Mouse (Mus musculus) intestine, embryonic 15.5 days (tissue): Measurements from ENCODE around the gene Elovl5. TPM values are rescaled to one million over a fixed set of nuclear protein-coding genes. Genes with fewer than 3 reads are reported as not detected.

ENCODE experiments used
- ATAC-seq: fragments of 200-750 bp; cut with Nextera tagmentation; 2 replicates; pipeline ENCODE4 v1.8.0; 2017; ENCODE audit warnings: moderate TSS enrichment, moderate library complexity
- H3K27ac ChIP-seq: fragments of 300-500 bp; sonication (generic); 2 replicates; pipeline ENCODE4 v1.5.1; 2015; ENCODE audit warnings: mild to moderate bottlenecking, inconsistent platforms
- H3K27me3 ChIP-seq: fragments of 300-500 bp; sonication (generic); replicated peaks from 2 replicates; pipeline ENCODE4 v1.6.1; 2015; ENCODE audit warnings: inconsistent platforms
- H3K36me3 ChIP-seq: fragments of 300-500 bp; sonication (generic); 2 replicates; pipeline ENCODE4 v1.6.1; 2015; ENCODE audit warnings: inconsistent platforms
- H3K4me1 ChIP-seq: fragments of 300-500 bp; sonication (generic); replicated peaks from 2 replicates; pipeline ENCODE4 v1.6.1; 2015; ENCODE audit warnings: inconsistent platforms
- H3K4me2 ChIP-seq: fragments of 300-500 bp; sonication (generic); replicated peaks from 2 replicates; pipeline ENCODE4 v1.6.1; 2015; ENCODE audit warnings: mild to moderate bottlenecking, inconsistent platforms
- H3K4me3 ChIP-seq: fragments of 300-500 bp; sonication (generic); replicated peaks from 2 replicates; pipeline ENCODE4 v1.5.1; 2015; ENCODE audit warnings: inconsistent platforms
- H3K9ac ChIP-seq: fragments of 300-500 bp; sonication (generic); 2 replicates; pipeline ENCODE4 v1.6.1; 2015; ENCODE audit warnings: inconsistent platforms
- H3K9me3 ChIP-seq: fragments of 300-500 bp; sonication (generic); 2 replicates; pipeline ENCODE4 v1.6.1; 2016; ENCODE audit warnings: inconsistent platforms
- WGBS: fragments of 180-500 bp; shearing (Covaris S2); methylation state at CpG from one replicate; pipeline ENCODE4 v1.1.7; 2015; 5-methylcytosine and 5-hydroxymethylcytosine counted together
- polyA plus RNA-seq: library from polyadenylated mRNA; unstranded; fragments of >200 nt; fragmentation: Nextera tagmentation; extraction: Ambion mirVana; gene quantifications from 2 replicates; pipeline ENCODE4 v1.2.1, GENCODE M21; 2015

Elovl5 gene
- polyA plus RNA-seq, 1 experiment from 2014 or later, result 76.9 TPM

DNA sequence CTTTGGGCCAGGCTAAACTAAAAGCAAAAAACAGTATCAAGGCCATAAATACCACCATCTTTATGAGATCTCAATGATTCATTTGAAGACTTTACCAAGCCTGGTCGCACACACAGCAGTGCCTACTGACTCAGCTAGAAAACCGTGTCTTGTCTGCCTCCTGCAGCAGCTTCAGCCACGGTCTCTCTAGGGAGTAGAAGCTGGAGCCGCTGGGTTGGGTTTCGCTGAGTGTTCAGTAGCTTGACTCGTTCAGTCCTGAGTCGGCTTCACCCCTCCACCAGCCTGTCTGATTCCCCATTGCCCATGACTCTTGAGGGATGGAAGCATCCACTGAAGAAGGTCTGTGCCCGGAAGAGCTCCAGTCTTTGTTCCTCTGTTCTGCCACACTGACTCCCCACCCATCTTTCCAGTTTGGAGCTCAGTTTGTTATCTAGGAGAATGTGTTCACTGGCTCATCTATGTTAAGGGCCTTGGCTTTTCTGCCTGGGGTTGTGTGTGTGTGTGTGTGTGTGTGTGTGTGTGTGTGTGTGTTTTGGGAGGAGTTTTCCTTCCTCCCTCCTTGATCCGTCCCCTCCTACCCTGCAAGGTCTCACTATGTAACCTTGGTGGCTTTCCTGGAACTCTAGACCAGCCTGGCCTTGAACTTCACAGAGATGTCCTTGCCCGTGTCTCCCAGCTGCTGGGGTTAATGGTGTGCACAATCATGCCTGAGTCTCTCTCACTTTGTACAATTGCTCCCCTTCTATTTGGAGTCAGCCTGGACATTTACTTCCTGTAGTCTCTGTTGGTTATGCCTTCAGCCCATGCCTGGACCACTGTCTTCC, 13.1 kb downstream of the Elovl5 start:
- no peaks in the 10 kb centered on the region for H3K27me3 ChIP-seq
- no peak overlapping the region for H3K27ac ChIP-seq
- no peak for ATAC-seq
- H3K36me3 ChIP-seq, result no peaks in the 10 kb centered on the region
- H3K9me3 ChIP-seq, result no peaks in the 10 kb centered on the region
- no peak overlapping the region for H3K4me3 ChIP-seq
- 65% methylated on average over 10 of the region's 10 CpGs for WGBS
- no peak overlapping the region for H3K4me2 ChIP-seq
- H3K4me1 ChIP-seq, result 0 out of 2 replicates have a peak, but pooled peaks cover 21% of the 10 kb centered on the region
- no peak overlapping the region for H3K9ac ChIP-seq

- ATAC-seq, result no peak
- H3K27me3 ChIP-seq, result no peaks in the 10 kb centered on the region
- no peak overlapping the region for H3K9ac ChIP-seq
- no peaks in the 10 kb centered on the region for H3K9me3 ChIP-seq
- 34% methylated on average over 4 of the region's 4 CpGs for WGBS
- H3K4me2 ChIP-seq, result no peak overlapping the region
- 0 out of 2 replicates have a peak, but pooled peaks cover 21% of the 10 kb centered on the region for H3K4me1 ChIP-seq
- H3K36me3 ChIP-seq, result no peaks in the 10 kb centered on the region
- no peak overlapping the region for H3K27ac ChIP-seq
- no peak overlapping the region for H3K4me3 ChIP-seq
Observed at GRCm38 (mm10) chr9:77930860-77931184, 13.7 kb downstream of the Elovl5 start.

- Histone ChIP-seq H3K9ac (no peak overlapping the region), H3K4me1 (0 out of 2 replicates have a peak, but pooled peaks cover 21% of the 10 kb centered on the region), H3K4me2 (no peak overlapping the region), H3K4me3 (no peak overlapping the region), H3K27ac (no peak overlapping the region), H3K27me3 (no peaks in the 10 kb centered on the region), H3K9me3 (no peaks in the 10 kb centered on the region), H3K36me3 (no peaks in the 10 kb centered on the region)
- no peak for ATAC-seq
- 72% methylated on average over 5 of the region's 5 CpGs for WGBS
Observed at GRCm38 (mm10) chr9:77931740-77932139, 14.6 kb downstream of the Elovl5 start.

- no peak overlapping the region for H3K4me3 ChIP-seq
- H3K27me3 ChIP-seq, result no peaks in the 10 kb centered on the region
- no peak overlapping the region for H3K9ac ChIP-seq
- 71% methylated on average over 10 of the region's 10 CpGs for WGBS
- no peak overlapping the region for H3K4me2 ChIP-seq
- ATAC-seq, result no peak
- no peaks in the 10 kb centered on the region for H3K36me3 ChIP-seq
- no peak overlapping the region for H3K27ac ChIP-seq
- H3K4me1 ChIP-seq, result peaks cover 18% of the 10 kb centered on the region
- H3K9me3 ChIP-seq, result no peaks in the 10 kb centered on the region
Observed at GRCm38 (mm10) chr9:77935818-77936611, 18.9 kb downstream of the Elovl5 start.

- H3K36me3 ChIP-seq, result no peaks in the 10 kb centered on the region
- no peak for ATAC-seq
- H3K4me1 ChIP-seq, result peaks cover 15% of the 10 kb centered on the region
- no peak overlapping the region for H3K27ac ChIP-seq
- no peaks in the 10 kb centered on the region for H3K27me3 ChIP-seq
- no peaks in the 10 kb centered on the region for H3K9me3 ChIP-seq
- no peak overlapping the region for H3K4me3 ChIP-seq
- no peak overlapping the region for H3K9ac ChIP-seq
- H3K4me2 ChIP-seq, result no peak overlapping the region
- 66% methylated on average over 11 of the region's 11 CpGs for WGBS
Observed at GRCm38 (mm10) chr9:77937875-77938274, 20.7 kb downstream of the Elovl5 start.

- no peak overlapping the region for H3K4me3 ChIP-seq
- H3K27me3 ChIP-seq, result no peaks in the 10 kb centered on the region
- no peaks in the 10 kb centered on the region for H3K9me3 ChIP-seq
- no peak overlapping the region; the same call in 1 of the 2 replicates for H3K4me2 ChIP-seq
- peak; percentile 61 for ATAC-seq
- no peaks in the 10 kb centered on the region for H3K36me3 ChIP-seq
- 44% methylated on average over 13 of the region's 13 CpGs for WGBS
- peaks cover 15% of the 10 kb centered on the region for H3K4me1 ChIP-seq
- H3K9ac ChIP-seq, result no peak overlapping the region
- no peak overlapping the region for H3K27ac ChIP-seq
Observed at GRCm38 (mm10) chr9:77938761-77939553, 21.8 kb downstream of the Elovl5 start.

GRCm38 (mm10) chr9:77939554-77939920, 22.4 kb downstream of the Elovl5 start:
- 47% methylated on average over 5 of the region's 5 CpGs for WGBS
- Histone ChIP-seq H3K27ac (no peak overlapping the region), H3K9ac (no peak overlapping the region), H3K36me3 (no peaks in the 10 kb centered on the region), H3K4me2 (no peak overlapping the region; the same call in 1 of the 2 replicates), H3K4me1 (peaks cover 15% of the 10 kb centered on the region), H3K27me3 (no peaks in the 10 kb centered on the region), H3K9me3 (no peaks in the 10 kb centered on the region), H3K4me3 (no peak overlapping the region)
- no peak for ATAC-seq

GRCm38 (mm10) chr9:77941058-77941457, 23.9 kb downstream of the Elovl5 start:
- 45% methylated on average over 6 of the region's 6 CpGs for WGBS
- Histone ChIP-seq H3K4me3 (no peak overlapping the region), H3K9ac (no peak overlapping the region), H3K27me3 (no peaks in the 10 kb centered on the region), H3K9me3 (no peaks in the 10 kb centered on the region), H3K4me1 (peaks cover 20% of the 10 kb centered on the region), H3K4me2 (no peak overlapping the region), H3K27ac (no peak overlapping the region), H3K36me3 (no peaks in the 10 kb centered on the region)
- ATAC-seq, result no peak

- no peak for ATAC-seq
- Histone ChIP-seq H3K4me1 (peaks cover 24% of the 10 kb centered on the region), H3K9me3 (no peaks in the 10 kb centered on the region), H3K4me2 (no peak overlapping the region), H3K4me3 (no peak overlapping the region), H3K27me3 (no peaks in the 10 kb centered on the region), H3K36me3 (no peaks in the 10 kb centered on the region), H3K9ac (no peak overlapping the region), H3K27ac (no peak overlapping the region)
- WGBS, result 67% methylated on average over 9 of the region's 9 CpGs
Observed at GRCm38 (mm10) chr9:77941836-77942235, 24.7 kb downstream of the Elovl5 start.

GRCm38 (mm10) chr9:77942411-77942810, 25.2 kb downstream of the Elovl5 start:
- H3K4me1 ChIP-seq, result peaks cover 22% of the 10 kb centered on the region
- no peak overlapping the region for H3K4me2 ChIP-seq
- no peak for ATAC-seq
- no peaks in the 10 kb centered on the region for H3K36me3 ChIP-seq
- no peak overlapping the region for H3K27ac ChIP-seq
- 84% methylated on average over 10 of the region's 10 CpGs for WGBS
- H3K4me3 ChIP-seq, result no peak overlapping the region
- H3K27me3 ChIP-seq, result no peaks in the 10 kb centered on the region
- H3K9ac ChIP-seq, result no peak overlapping the region
- no peaks in the 10 kb centered on the region for H3K9me3 ChIP-seq

DNA sequence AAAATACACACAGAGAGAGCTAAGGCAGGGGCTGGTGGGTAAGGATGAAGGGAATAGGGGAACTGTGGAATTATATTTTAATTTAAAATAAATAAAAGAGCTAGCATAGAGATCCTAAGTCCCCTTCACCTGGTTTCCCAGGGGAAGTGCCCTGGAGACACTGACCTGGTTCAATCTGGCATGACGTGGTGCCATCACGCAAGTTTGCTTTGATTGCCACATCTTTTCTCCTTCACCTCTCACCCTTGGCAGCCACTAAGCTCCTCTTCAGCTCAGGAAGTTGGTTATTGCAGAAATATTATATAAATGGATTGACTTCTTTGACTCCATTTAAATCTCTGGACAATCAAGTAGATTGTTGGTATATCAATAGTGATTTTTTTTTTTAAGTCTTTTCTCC, 26.2 kb downstream of the Elovl5 start:
- ATAC-seq, result no peak
- no peak overlapping the region for H3K9ac ChIP-seq
- 88% methylated on average over 2 of the region's 2 CpGs for WGBS
- H3K27ac ChIP-seq, result no peak overlapping the region
- H3K27me3 ChIP-seq, result no peaks in the 10 kb centered on the region
- peaks cover 22% of the 10 kb centered on the region for H3K4me1 ChIP-seq
- H3K4me2 ChIP-seq, result no peak overlapping the region
- no peaks in the 10 kb centered on the region for H3K36me3 ChIP-seq
- H3K4me3 ChIP-seq, result no peak overlapping the region
- no peaks in the 10 kb centered on the region for H3K9me3 ChIP-seq

GRCm38 (mm10) chr9:77944195-77944594, 27.0 kb downstream of the Elovl5 start:
- H3K9me3 ChIP-seq, result no peaks in the 10 kb centered on the region
- H3K4me3 ChIP-seq, result no peak overlapping the region
- WGBS, result 87% methylated on average over 3 of the region's 3 CpGs

More at GRCm38 (mm10) chr9:77944195-77944594, 27.0 kb downstream of the Elovl5 start:
- H3K27ac ChIP-seq, result no peak overlapping the region
- no peak overlapping the region for H3K4me2 ChIP-seq
- H3K36me3 ChIP-seq, result no peaks in the 10 kb centered on the region
- no peak overlapping the region for H3K9ac ChIP-seq
- no peaks in the 10 kb centered on the region for H3K27me3 ChIP-seq
- peaks cover 16% of the 10 kb centered on the region for H3K4me1 ChIP-seq
- no peak for ATAC-seq
